Mouse (Mus musculus): ENCODE results near the gene Ubxn1. TPM values are rescaled to one million over a fixed set of nuclear protein-coding genes. Genes with fewer than 3 reads are reported as not detected.
A peak's percentile ranks its signal among the peaks of the same experiment; 100 is the strongest.
"Not testable (repeated sequence)": the region's sequence is repeated elsewhere in the genome, so short reads cannot be mapped to it uniquely, and the experiment has no call there.

Gene Ubxn1
- polyA plus RNA-seq (2015; fragmentation: Nextera tagmentation; extraction: Ambion mirVana), result 188 and 194 TPM in 2 replicates

- H3K9ac ChIP-seq, result peak within 1 kb of the TSS; percentile 97
- H3K4me1 ChIP-seq, result peaks cover 13% of the 10 kb centered on the region
- peak within 1 kb of the TSS; percentile 98 for H3K4me3 ChIP-seq
- no peaks in the 10 kb centered on the region for H3K27me3 ChIP-seq
- under 1% methylated on average over 59 of the region's 59 CpGs for WGBS
- peak; percentile 98 for ATAC-seq
- H3K9me3 ChIP-seq (replicated peaks), result no peaks in the 10 kb centered on the region
- H3K27ac ChIP-seq, result peak within 1 kb of the TSS; percentile 57
- peak within 1 kb of the TSS; percentile 96 for H3K4me2 ChIP-seq
- peaks cover 35% of the 10 kb centered on the region for H3K36me3 ChIP-seq (ENCODE audit: poor library complexity, severe bottlenecking)
Observed at GRCm38 (mm10) chr19:8871267-8872186, at the start of gene Ubxn1. TSS of gene Ubxn1 (plus strand) at chr19:8871496.

- Histone ChIP-seq H3K27ac (no peak overlapping the region), H3K4me3 (peak overlapping the region; percentile 100), H3K4me1 (peaks cover 33% of the 10 kb centered on the region), H3K9ac (peak overlapping the region; percentile 99), H3K9me3 (replicated peaks) (no peaks in the 10 kb centered on the region), H3K4me2 (peak overlapping the region; percentile 92), H3K36me3 (ENCODE audit: poor library complexity, severe bottlenecking) (peaks cover 51% of the 10 kb centered on the region), H3K27me3 (no peaks in the 10 kb centered on the region)
- ATAC-seq, result no peak
- 78% methylated on average over 8 of the region's 8 CpGs for WGBS
Observed at GRCm38 (mm10) chr19:8822696-8823095, 48.6 kb upstream of the Ubxn1 start.

GRCm38 (mm10) chr19:8829660-8830059 is 41.6 kb upstream of the Ubxn1 start, which contains the start of gene AC129217.1:
TSS of gene AC129217.1 (plus strand) at chr19:8829773.
- H3K4me3 ChIP-seq, result no peak within 1 kb of the TSS
- H3K27ac ChIP-seq, result no peak within 1 kb of the TSS
- H3K9me3 ChIP-seq (replicated peaks), result no peaks in the 10 kb centered on the region
- WGBS, result 89% methylated on average over 8 of the region's 8 CpGs
- H3K27me3 ChIP-seq, result no peaks in the 10 kb centered on the region
- ATAC-seq, result no peak
- H3K4me2 ChIP-seq, result no peak within 1 kb of the TSS
- no peaks in the 10 kb centered on the region for H3K4me1 ChIP-seq
- no peak within 1 kb of the TSS for H3K9ac ChIP-seq
- peaks cover 99% of the 10 kb centered on the region for H3K36me3 ChIP-seq (ENCODE audit: poor library complexity, severe bottlenecking)

GRCm38 (mm10) chr19:8830664-8831063 is 40.6 kb upstream of the Ubxn1 start:
- H3K9ac ChIP-seq, result no peak overlapping the region
- no peak overlapping the region for H3K4me3 ChIP-seq
- no peaks in the 10 kb centered on the region for H3K4me1 ChIP-seq
- no peak overlapping the region for H3K4me2 ChIP-seq
- 0 out of 2 replicates have a peak, but pooled peaks have one; percentile 27 for ATAC-seq
- H3K27me3 ChIP-seq, result no peaks in the 10 kb centered on the region
- H3K27ac ChIP-seq, result no peak overlapping the region
- no peaks in the 10 kb centered on the region for H3K9me3 ChIP-seq (replicated peaks)
- H3K36me3 ChIP-seq (ENCODE audit: poor library complexity, severe bottlenecking), result peaks cover 98% of the 10 kb centered on the region
- 87% methylated on average over 8 of the region's 8 CpGs for WGBS

- Histone ChIP-seq H3K4me3 (no peak overlapping the region), H3K27ac (no peak overlapping the region), H3K4me2 (no peak overlapping the region), H3K9me3 (replicated peaks) (no peaks in the 10 kb centered on the region), H3K9ac (no peak overlapping the region), H3K36me3 (ENCODE audit: poor library complexity, severe bottlenecking) (peaks cover 98% of the 10 kb centered on the region), H3K27me3 (no peaks in the 10 kb centered on the region), H3K4me1 (no peaks in the 10 kb centered on the region)
- ATAC-seq, result no peak
- WGBS, result 81% methylated on average over 11 of the region's 11 CpGs
Observed at GRCm38 (mm10) chr19:8831262-8831661, 40.0 kb upstream of the Ubxn1 start.

- Histone ChIP-seq H3K27me3 (no peaks in the 10 kb centered on the region), H3K36me3 (ENCODE audit: poor library complexity, severe bottlenecking) (peaks cover 83% of the 10 kb centered on the region), H3K9ac (no peak overlapping the region), H3K4me3 (no peak overlapping the region), H3K4me2 (no peak overlapping the region), H3K9me3 (replicated peaks) (no peaks in the 10 kb centered on the region), H3K4me1 (no peaks in the 10 kb centered on the region; the same call in 1 of the 2 replicates), H3K27ac (no peak overlapping the region)
- 91% methylated on average over 4 of the region's 4 CpGs for WGBS
- no peak for ATAC-seq
Observed at GRCm38 (mm10) chr19:8832971-8833370, 38.3 kb upstream of the Ubxn1 start.

GRCm38 (mm10) chr19:8836327-8836726 is 35.0 kb upstream of the Ubxn1 start:
- H3K27ac ChIP-seq, result peak overlapping the region; percentile 99
- WGBS, result 97% methylated on average over 10 of the region's 10 CpGs
- not testable (repeated sequence) for ATAC-seq; H3K9ac ChIP-seq; H3K27me3 ChIP-seq; H3K4me2 ChIP-seq; H3K4me3 ChIP-seq; H3K9me3 ChIP-seq (replicated peaks)
- H3K36me3 ChIP-seq (ENCODE audit: poor library complexity, severe bottlenecking), result peaks cover 53% of the 10 kb centered on the region
- peaks cover 27% of the 10 kb centered on the region for H3K4me1 ChIP-seq

- H3K4me1 ChIP-seq, result peaks cover 27% of the 10 kb centered on the region
- peak within 1 kb of the TSS; percentile 90 for H3K9ac ChIP-seq
- peaks cover 44% of the 10 kb centered on the region for H3K36me3 ChIP-seq (ENCODE audit: poor library complexity, severe bottlenecking)
- peak; percentile 79 for ATAC-seq
- WGBS, result under 1% methylated on average over 38 of the region's 38 CpGs
- no peaks in the 10 kb centered on the region for H3K9me3 ChIP-seq (replicated peaks)
- no peaks in the 10 kb centered on the region for H3K27me3 ChIP-seq
- H3K4me3 ChIP-seq, result peak within 1 kb of the TSS; percentile 65
- peak within 1 kb of the TSS; percentile 99 for H3K27ac ChIP-seq
- peak within 1 kb of the TSS; percentile 83 for H3K4me2 ChIP-seq
Observed at GRCm38 (mm10) chr19:8837251-8837791, 34.0 kb upstream of the Ubxn1 start, which contains the start of gene Bscl2. TSS of gene Bscl2 (plus strand) at chr19:8837467.

GRCm38 (mm10) chr19:8838041-8838730 is 33.1 kb upstream of the Ubxn1 start:
- peaks cover 41% of the 10 kb centered on the region for H3K36me3 ChIP-seq (ENCODE audit: poor library complexity, severe bottlenecking)
- ATAC-seq, result peak; percentile 14
- peak overlapping the region; percentile 65 for H3K4me3 ChIP-seq
- H3K27ac ChIP-seq, result peak overlapping the region; percentile 99
- no peaks in the 10 kb centered on the region for H3K9me3 ChIP-seq (replicated peaks)
- WGBS, result 7% methylated on average over 15 of the region's 15 CpGs
- H3K9ac ChIP-seq, result peak overlapping the region; percentile 90
- no peaks in the 10 kb centered on the region for H3K27me3 ChIP-seq
- peak overlapping the region; percentile 83 for H3K4me2 ChIP-seq
- H3K4me1 ChIP-seq, result peaks cover 27% of the 10 kb centered on the region

GRCm38 (mm10) chr19:8839103-8839907 is 32.0 kb upstream of the Ubxn1 start, which contains the start of gene Gng3:
TSS of gene Gng3 (minus strand) at chr19:8839194.
- peak within 1 kb of the TSS; percentile 99 for H3K27ac ChIP-seq
- peak within 1 kb of the TSS; percentile 65 for H3K4me3 ChIP-seq
- H3K27me3 ChIP-seq, result no peaks in the 10 kb centered on the region
- peak within 1 kb of the TSS; percentile 90 for H3K9ac ChIP-seq
- H3K4me1 ChIP-seq, result peaks cover 27% of the 10 kb centered on the region
- H3K4me2 ChIP-seq, result peak within 1 kb of the TSS; percentile 83
- H3K9me3 ChIP-seq (replicated peaks), result no peaks in the 10 kb centered on the region
- WGBS, result 32% methylated on average over 11 of the region's 11 CpGs
- ATAC-seq, result peak; percentile 79
- peaks cover 29% of the 10 kb centered on the region for H3K36me3 ChIP-seq (ENCODE audit: poor library complexity, severe bottlenecking)

Data from forebrain, embryonic 13.5 days (tissue).